Comparison of ENCODE assay signal across 13 mouse cellular contexts in genomic region chr3:56479529-56479928, GRCm38 (mm10).
"Had no signal": no experiment of that assay in that cellular context is flagged by ENCODE, and none has a peak within 500 bp of the region (broad histone marks: within the 10 kb centered on the region; RNA-seq: fewer than 3 reads in every experiment).

No protein-coding gene starts in this region.

- H3K4me2 ChIP-seq: liver, embryonic 13.5 days had no signal

- H3K4me1 ChIP-seq: liver, embryonic 13.5 days had no signal

- H3K27ac ChIP-seq: kidney, postnatal 0 days; layer of hippocampus, adult 2 months; liver, embryonic 13.5 days had no signal

- H3K36me3 ChIP-seq: liver, embryonic 13.5 days had no signal

- H3K9ac ChIP-seq: liver, embryonic 13.5 days had no signal

- H3K27me3 ChIP-seq: liver, embryonic 13.5 days had no signal

- H3K4me3 ChIP-seq: layer of hippocampus, adult 2 months; liver, embryonic 13.5 days had no signal

- ATAC-seq: intestine, postnatal 0 days; midbrain, embryonic 16.5 days had no signal

- DNase-seq: kidney, adult 2 months; kidney, postnatal 25 days; layer of hippocampus, adult 9-11 months; liver, embryonic 13.5 days; lung, adult 2 months; lung, postnatal 14 days; lung, postnatal 4 days; thymus, adult 18-20 months; thymus, postnatal 36 days had no signal

- H3K9me3 ChIP-seq: liver, embryonic 13.5 days had no signal
